Mouse (Mus musculus): Measurements from ENCODE around the gene Tom1l2. TPM values are rescaled to one million over a fixed set of nuclear protein-coding genes. Genes with fewer than 3 reads are reported as not detected.

The Tom1l2 gene
- polyA plus RNA-seq, 1 experiment = 82.1 TPM

- TF ChIP-seq CTCF (IDR thresholded peaks at IDR 0.05; ENCODE audit: borderline replicate concordance, extremely low read depth, insufficient read depth, insufficient read length) (no peak), POLR2A (IDR thresholded peaks at IDR 0.05; ENCODE audit: borderline replicate concordance, extremely low read depth, insufficient read depth, insufficient read length, poor library complexity, severe bottlenecking) (no peak)
- peak; percentile 86 for DNase-seq (ENCODE audit: low read depth)
Observed at GRCm38 (mm10) chr11:60182116-60182670, 170.5 kb downstream of the Tom1l2 start.

GRCm38 (mm10) chr11:60178506-60178905 is 174.2 kb downstream of the Tom1l2 start:
- TF ChIP-seq POLR2A (IDR thresholded peaks at IDR 0.05; ENCODE audit: borderline replicate concordance, extremely low read depth, insufficient read depth, insufficient read length, poor library complexity, severe bottlenecking) = no peak
- no peak for TF ChIP-seq CTCF (IDR thresholded peaks at IDR 0.05; ENCODE audit: borderline replicate concordance, extremely low read depth, insufficient read depth, insufficient read length)

GRCm38 (mm10) chr11:60178005-60178404 is 174.7 kb downstream of the Tom1l2 start:
- TF ChIP-seq POLR2A (IDR thresholded peaks at IDR 0.05; ENCODE audit: borderline replicate concordance, extremely low read depth, insufficient read depth, insufficient read length, poor library complexity, severe bottlenecking) = no peak
- no peak for TF ChIP-seq CTCF (IDR thresholded peaks at IDR 0.05; ENCODE audit: borderline replicate concordance, extremely low read depth, insufficient read depth, insufficient read length)
- no peak for DNase-seq (ENCODE audit: low read depth)

More at GRCm38 (mm10) chr11:60178506-60178905, 174.2 kb downstream of the Tom1l2 start:
- DNase-seq (ENCODE audit: low read depth) = no peak

GRCm38 (mm10) chr11:60176975-60177657 is 175.6 kb downstream of the Tom1l2 start:
- no peak for TF ChIP-seq POLR2A (IDR thresholded peaks at IDR 0.05; ENCODE audit: borderline replicate concordance, extremely low read depth, insufficient read depth, insufficient read length, poor library complexity, severe bottlenecking)
- TF ChIP-seq CTCF (IDR thresholded peaks at IDR 0.05; ENCODE audit: borderline replicate concordance, extremely low read depth, insufficient read depth, insufficient read length) = no peak
- peak; percentile 98 for DNase-seq (ENCODE audit: low read depth)

Other genes starting within 250 kb of the Tom1l2 start
- gene Rai1, start 247.9 kb downstream of the Tom1l2 start, polyA plus RNA-seq (2012; rRNA removed) = 65.8 and 78.4 TPM in 2 replicates
- 71.9 and 78.9 TPM in 2 replicates for gene Srebf1, start 130.3 kb downstream of the Tom1l2 start, polyA plus RNA-seq (2012; rRNA removed)
- 6.0 and 7.1 TPM in 2 replicates for gene Drc3, start 424 bp upstream of the Tom1l2 start, polyA plus RNA-seq (2012; rRNA removed)
- 17.6 and 20.0 TPM in 2 replicates for gene Gid4, start 64.2 kb upstream of the Tom1l2 start, polyA plus RNA-seq (2012; rRNA removed)
- gene Atpaf2, start 65.6 kb upstream of the Tom1l2 start, polyA plus RNA-seq (2012; rRNA removed) = 32.8 and 34.3 TPM in 2 replicates
- gene Drg2, start 101.7 kb upstream of the Tom1l2 start, polyA plus RNA-seq (2012; rRNA removed) = 80.5 and 82.6 TPM in 2 replicates
- gene Myo15, start 116.4 kb upstream of the Tom1l2 start, polyA plus RNA-seq (2012; rRNA removed) = 0.16 and 0.19 TPM in 2 replicates
- gene Alkbh5, start 183.5 kb upstream of the Tom1l2 start, polyA plus RNA-seq (2012; rRNA removed) = 15.8 and 22.4 TPM in 2 replicates

Data from brain, embryonic 14.5 days (tissue).